Mouse (Mus musculus): ENCODE measurements around the gene Gab2. TPM values are rescaled to one million over a fixed set of nuclear protein-coding genes. Genes with fewer than 3 reads are reported as not detected.

Gab2 gene
- total RNA-seq, 4 experiments from 2014 or later, result 3.6 to 7.0 (median 5.3) TPM

- DNase-seq (ENCODE audit: low spot score in 2 of 2), result no peak
Observed at GRCm38 (mm10) chr7:97342961-97343360, 261.6 kb downstream of the Gab2 start.

- DNase-seq (ENCODE audit: low spot score in 2 of 2), result no peak
Observed at GRCm38 (mm10) chr7:97344655-97345054, 263.3 kb downstream of the Gab2 start.

- DNase-seq (ENCODE audit: low spot score in 2 of 2), result peak; percentile 28 to 46
Observed at GRCm38 (mm10) chr7:97345229-97345871, 264.0 kb downstream of the Gab2 start.

- no peak for DNase-seq (ENCODE audit: low spot score in 2 of 2)
Observed at GRCm38 (mm10) chr7:97346111-97346821, 264.9 kb downstream of the Gab2 start.

- no peak for DNase-seq (ENCODE audit: low spot score in 2 of 2)
Observed at GRCm38 (mm10) chr7:97346822-97347166, 265.4 kb downstream of the Gab2 start.

GRCm38 (mm10) chr7:97347464-97347863 lies 266.1 kb downstream of the Gab2 start:
- no peak for DNase-seq (ENCODE audit: low spot score in 2 of 2)

GRCm38 (mm10) chr7:97348318-97348717 lies 266.9 kb downstream of the Gab2 start:
- DNase-seq (ENCODE audit: low spot score in 2 of 2), result no peak

- no peak for DNase-seq (ENCODE audit: low spot score in 2 of 2)
Observed at GRCm38 (mm10) chr7:97348836-97349235, 267.4 kb downstream of the Gab2 start.

GRCm38 (mm10) chr7:97349438-97349837 lies 268.1 kb downstream of the Gab2 start:
- DNase-seq (ENCODE audit: low spot score in 2 of 2), result no peak

- no peak for DNase-seq (ENCODE audit: low spot score in 2 of 2)
Observed at GRCm38 (mm10) chr7:97350891-97351290, 269.5 kb downstream of the Gab2 start.

GRCm38 (mm10) chr7:97351792-97352513 lies 270.6 kb downstream of the Gab2 start:
- DNase-seq (ENCODE audit: low spot score in 2 of 2), result no peak

- no peak for DNase-seq (ENCODE audit: low spot score in 2 of 2)
Observed at GRCm38 (mm10) chr7:97353356-97353755, 272.0 kb downstream of the Gab2 start.

- DNase-seq (ENCODE audit: low spot score in 2 of 2), result no peak
Observed at GRCm38 (mm10) chr7:97355068-97355841, 273.9 kb downstream of the Gab2 start.

- no peak for DNase-seq (ENCODE audit: low spot score in 2 of 2)
Observed at GRCm38 (mm10) chr7:97356253-97356652, 274.9 kb downstream of the Gab2 start.

GRCm38 (mm10) chr7:97356875-97357276 lies 275.5 kb downstream of the Gab2 start:
- DNase-seq (ENCODE audit: low spot score in 2 of 2), result peak; percentile 61 to 63

- no peak for DNase-seq (ENCODE audit: low spot score in 2 of 2)
Observed at GRCm38 (mm10) chr7:97357840-97358239, 276.5 kb downstream of the Gab2 start.

GRCm38 (mm10) chr7:97358347-97358746 lies 277.0 kb downstream of the Gab2 start:
- no peak for DNase-seq (ENCODE audit: low spot score in 2 of 2)

Data from gastrocnemius, adult 8-10 months (tissue).